Comparison of ENCODE assay signal across 25 mouse cellular contexts in the genomic region with DNA sequence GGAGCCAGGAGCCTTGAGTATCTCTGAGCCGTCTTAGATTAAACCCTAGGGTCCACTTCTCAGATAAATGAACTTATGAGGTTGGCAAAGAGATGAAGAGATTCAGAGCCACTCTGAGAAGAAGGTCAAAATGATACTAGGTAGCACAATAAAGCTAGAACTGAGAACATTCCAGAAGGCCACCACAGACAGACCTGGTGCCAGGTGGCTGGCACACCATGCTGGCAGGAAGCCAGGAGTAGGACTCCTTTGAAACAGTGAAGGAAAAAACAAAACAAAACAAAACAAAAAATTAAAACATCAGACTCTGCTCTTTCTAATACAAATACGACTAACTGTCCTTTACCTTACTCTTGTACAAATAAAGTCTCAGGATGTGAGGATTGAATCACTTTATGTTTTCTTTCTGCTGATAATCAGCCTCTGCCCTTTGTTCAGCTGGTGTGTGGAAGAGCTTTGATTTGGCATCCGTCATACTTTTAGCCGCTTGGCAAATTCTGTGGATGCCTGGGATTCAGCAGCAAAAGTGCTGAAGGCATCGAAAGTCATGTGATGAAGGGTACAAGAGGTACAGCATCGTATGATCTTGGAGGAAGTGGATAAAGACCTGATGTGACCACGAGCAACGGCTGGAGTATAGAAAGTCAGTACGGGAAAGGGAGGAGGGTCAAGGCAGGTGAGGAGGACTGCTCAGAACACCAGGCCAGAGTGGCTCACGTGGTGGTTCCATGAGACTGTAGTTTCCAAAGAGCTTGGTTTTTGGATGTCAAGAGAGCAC. TPM values are rescaled to one million over a fixed set of nuclear protein-coding genes. Genes with fewer than 3 reads are reported as not detected.
DNase-seq lines count a peak whose midpoint lies in the region; ATAC-seq and TF ChIP-seq lines count a peak whose summit lies in the region.
"Had no signal": no experiment of that assay in that cellular context is flagged by ENCODE, and none has a peak within 500 bp of the region (broad histone marks: within the 10 kb centered on the region; RNA-seq: fewer than 3 reads in every experiment).

No protein-coding gene starts in this region.

- H3K4me3 ChIP-seq in cerebellum, adult 2 months (replicated peaks; ENCODE audit: insufficient read depth, low read depth, low read length), result no peak overlapping the region
- H3K4me3 ChIP-seq in midbrain, embryonic 14.5 days (replicated peaks; ENCODE audit: low read depth, low read length), result no peak overlapping the region
- H3K4me3 ChIP-seq: embryonic facial prominence, embryonic 13.5 days; erythroblast, embryonic 14.5 days; forebrain, embryonic 13.5 days; heart, adult 2 months; heart, embryonic 13.5 days; hindbrain, embryonic 13.5 days; liver, embryonic 15.5 days; lung, embryonic 15.5 days; stomach, embryonic 15.5 days had no signal

- ATAC-seq in midbrain, embryonic 14.5 days (ENCODE audit: low FRiP score, low TSS enrichment), result no peak
- ATAC-seq: activated CD4-positive, CD25-positive, alpha-beta regulatory T cell, adult 4 months; forebrain, embryonic 13.5 days; midbrain, embryonic 16.5 days had no signal

- peak; percentile 28 to 40 for DNase-seq in kidney, adult 8-10 months
- DNase-seq in kidney, postnatal 10 days, result no peak
- DNase-seq in cerebellum, adult 11 months, result peak; percentile 84
- DNase-seq in cerebellum, adult 2 months, result peak; percentile 79 to 87
- peak; percentile 85 to 91 for DNase-seq in cerebellum, postnatal 25 days
- no peak for DNase-seq in right cerebral cortex, adult 2 months (ENCODE audit: low spot score in 2 of 2)
- no peak for DNase-seq in midbrain, embryonic 14.5 days
- DNase-seq: adrenal gland, adult 8-10 months; embryo, embryonic 11 days; gastrocnemius, postnatal 36 days; heart, adult 2 months; heart, postnatal 36 days; right cerebral cortex, adult 18-20 months; thymus, postnatal 25 days had no signal

- 14% methylated on average over 10 of the region's 10 CpGs for WGBS in cerebellum, adult 2 months
- 93% methylated on average over 10 of the region's 10 CpGs for WGBS in midbrain, embryonic 14.5 days

- no peak for TF ChIP-seq CTCF in cerebellum, adult 2 months (IDR thresholded peaks at IDR 0.05; ENCODE audit: borderline replicate concordance, insufficient read depth, low read depth, low read length)

- H3K9ac ChIP-seq in midbrain, embryonic 14.5 days (replicated peaks; ENCODE audit: low read length), result no peak overlapping the region
- H3K9ac ChIP-seq: embryonic facial prominence, embryonic 13.5 days; forebrain, embryonic 13.5 days; heart, embryonic 13.5 days; hindbrain, embryonic 13.5 days; liver, embryonic 15.5 days; lung, embryonic 15.5 days; stomach, embryonic 15.5 days had no signal

- H3K9me3 ChIP-seq in midbrain, embryonic 14.5 days (ENCODE audit: control insufficient read depth, low read length), result no peaks in the 10 kb centered on the region
- H3K9me3 ChIP-seq: embryonic facial prominence, embryonic 13.5 days; forebrain, embryonic 13.5 days; heart, embryonic 13.5 days; hindbrain, embryonic 13.5 days; liver, embryonic 15.5 days; lung, embryonic 15.5 days; stomach, embryonic 15.5 days had no signal

- peak overlapping the region; percentile 95 for H3K27ac ChIP-seq in cerebellum, adult 2 months (ENCODE audit: insufficient read depth, low read length)
- H3K27ac ChIP-seq in midbrain, embryonic 14.5 days (replicated peaks; ENCODE audit: low read depth, low read length), result no peak overlapping the region
- H3K27ac ChIP-seq: embryonic facial prominence, embryonic 13.5 days; forebrain, embryonic 13.5 days; heart, adult 2 months; heart, embryonic 13.5 days; hindbrain, embryonic 13.5 days; liver, embryonic 15.5 days; lung, embryonic 15.5 days; macrophage; stomach, embryonic 15.5 days had no signal

- H3K27me3 ChIP-seq in cerebellum, adult 2 months (ENCODE audit: control insufficient read depth, insufficient read depth, low read length), result no peaks in the 10 kb centered on the region
- H3K27me3 ChIP-seq in midbrain, embryonic 14.5 days (ENCODE audit: control insufficient read depth, insufficient read depth, low read length), result no peaks in the 10 kb centered on the region
- H3K27me3 ChIP-seq: embryonic facial prominence, embryonic 13.5 days; forebrain, embryonic 13.5 days; heart, embryonic 13.5 days; hindbrain, embryonic 13.5 days; liver, embryonic 15.5 days; lung, embryonic 15.5 days; stomach, embryonic 15.5 days had no signal

- no peak overlapping the region for H3K4me2 ChIP-seq in midbrain, embryonic 14.5 days (ENCODE audit: low read length)
- H3K4me2 ChIP-seq: embryonic facial prominence, embryonic 13.5 days; forebrain, embryonic 13.5 days; heart, embryonic 13.5 days; hindbrain, embryonic 13.5 days; liver, embryonic 15.5 days; lung, embryonic 15.5 days; stomach, embryonic 15.5 days had no signal

- peaks cover 31% of the 10 kb centered on the region for H3K4me1 ChIP-seq in cerebellum, adult 2 months (ENCODE audit: control insufficient read depth, insufficient read depth, low read length)
- no peaks in the 10 kb centered on the region for H3K4me1 ChIP-seq in midbrain, embryonic 14.5 days (ENCODE audit: control insufficient read depth, insufficient read depth, low read length)
- H3K4me1 ChIP-seq: embryonic facial prominence, embryonic 13.5 days; forebrain, embryonic 13.5 days; heart, embryonic 13.5 days; hindbrain, embryonic 13.5 days; liver, embryonic 15.5 days; lung, embryonic 15.5 days; stomach, embryonic 15.5 days had no signal

- peaks cover 13% of the 10 kb centered on the region; the same call in 1 of the 2 replicates for H3K36me3 ChIP-seq in midbrain, embryonic 14.5 days (ENCODE audit: control insufficient read depth, insufficient read depth, low read length)
- H3K36me3 ChIP-seq: liver, embryonic 15.5 days; lung, embryonic 15.5 days; stomach, embryonic 15.5 days had no signal

- no peak for TF ChIP-seq POLR2A in cerebellum, adult 2 months (IDR thresholded peaks at IDR 0.05; ENCODE audit: borderline replicate concordance, insufficient read depth, low read length)

RNA-seq across cellular contexts. Expression of gene Ppip5k1, which starts 31.3 kb away (rescaled TPM):
- 160 and 183 TPM in 2 replicates for polyA plus RNA-seq in cerebellum, adult 2 months (2012; rRNA removed)
- 14.9 and 19.7 TPM in 2 replicates for polyA plus RNA-seq in midbrain, embryonic 14.5 days (2014; fragmentation: Nextera tagmentation; extraction: Ambion mirVana)

RNA-seq across cellular contexts. Expression of gene Ckmt1, which starts 33.6 kb away (rescaled TPM):
- 504 and 518 TPM in 2 replicates for polyA plus RNA-seq in cerebellum, adult 2 months (2012; rRNA removed)
- 40.0 and 47.3 TPM in 2 replicates for polyA plus RNA-seq in midbrain, embryonic 14.5 days (2014; fragmentation: Nextera tagmentation; extraction: Ambion mirVana)
- polyA plus RNA-seq: erythroblast, embryonic 14.5 days; macrophage had no signal

RNA-seq across cellular contexts. Expression of gene Map1a, which starts 34.5 kb away (rescaled TPM):
- polyA plus RNA-seq in cerebellum, adult 2 months (2012; rRNA removed), result 223 and 254 TPM in 2 replicates
- 19.6 and 25.7 TPM in 2 replicates for polyA plus RNA-seq in midbrain, embryonic 14.5 days (2014; fragmentation: Nextera tagmentation; extraction: Ambion mirVana)

RNA-seq across cellular contexts. Expression of gene Trp53bp1, which starts 52.7 kb away (rescaled TPM):
- polyA plus RNA-seq in cerebellum, adult 2 months (2012; rRNA removed), result 57.9 and 59.4 TPM in 2 replicates
- polyA plus RNA-seq in midbrain, embryonic 14.5 days (2014; fragmentation: Nextera tagmentation; extraction: Ambion mirVana), result 146 and 193 TPM in 2 replicates

Comparison
In these comparisons a context has a peak if more than half of its experiments do, and no peak if none do; other contexts are left out.
1. DNase-seq: peak in kidney, adult 8-10 months (2 of 2), cerebellum, adult 11 months (single experiment), cerebellum, adult 2 months (2 of 2) and cerebellum, postnatal 25 days (2 of 2); none in kidney, postnatal 10 days (single experiment), right cerebral cortex, adult 2 months (0 of 2) and midbrain, embryonic 14.5 days (single experiment).
2. RNA of gene Ckmt1, which starts 33.6 kb away (polyA plus RNA-seq): 504 to 518 TPM in cerebellum, adult 2 months; 40.0 to 47.3 TPM in midbrain, embryonic 14.5 days; every median in the first group is over 10 times any median in the second.